Mouse (Mus musculus): ENCODE data around the gene Grm3.

DNA sequence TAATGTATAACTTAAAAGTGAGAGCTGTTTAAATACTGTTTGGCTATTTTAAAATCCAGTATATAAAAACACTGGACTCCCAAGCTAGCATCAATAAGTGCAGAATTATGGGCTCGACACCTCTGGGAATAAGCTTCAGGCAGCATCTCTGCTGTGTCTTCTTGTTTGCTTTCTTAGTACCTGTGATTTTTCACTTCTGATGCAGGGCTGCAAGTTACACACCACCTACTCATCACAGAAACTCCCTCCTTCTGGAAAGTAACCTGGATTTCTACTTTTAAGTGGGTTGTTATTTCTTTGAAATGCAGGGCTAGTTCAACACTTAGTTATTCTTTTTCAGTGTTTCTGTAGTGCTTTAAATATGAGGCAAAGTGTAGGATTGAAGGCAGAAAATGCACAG is 32.6 kb downstream of the Grm3 start:
- TF ChIP-seq POLR2A (IDR thresholded peaks at IDR 0.05; ENCODE audit: borderline replicate concordance, insufficient read depth, low read length): no peak
- TF ChIP-seq CTCF (IDR thresholded peaks at IDR 0.05; ENCODE audit: borderline replicate concordance, insufficient read depth, low read depth, low read length): no peak
